Mouse (Mus musculus) embryonic facial prominence, embryonic 11.5 days (tissue): ENCODE data around the gene Plbd1. TPM values are rescaled to one million over a fixed set of nuclear protein-coding genes. Genes with fewer than 3 reads are reported as not detected.

ENCODE experiments used
- ATAC-seq: fragments of 200-750 bp; cut with Nextera tagmentation; replicated peaks from 2 replicates; pipeline ENCODE4 v1.8.0; 2017; ENCODE audit warnings: low read depth; ENCODE audit not compliant: insufficient number of reproducible peaks, low FRiP score, low TSS enrichment
- DNase-seq: peaks from one replicate; pipeline ENCODE4 v3.0.0-alpha.2; 2015; ENCODE audit warnings: low spot score
- H3K27ac ChIP-seq: fragments of 300-500 bp; sonication (generic); replicated peaks from 2 replicates; pipeline ENCODE4 v1.5.1; 2014; ENCODE audit warnings: mild to moderate bottlenecking, low read depth, low read length, control low read depth
- H3K27me3 ChIP-seq: fragments of 300-500 bp; sonication (generic); 2 replicates; pipeline ENCODE4 v1.6.1; 2014; ENCODE audit warnings: mild to moderate bottlenecking, low read length, moderate library complexity, mixed read lengths; ENCODE audit not compliant: control insufficient read depth, insufficient read depth
- H3K36me3 ChIP-seq: fragments of 300-500 bp; sonication (generic); replicated peaks from 2 replicates; pipeline ENCODE4 v1.6.1; 2014; ENCODE audit warnings: low read depth, mild to moderate bottlenecking, low read length, moderate library complexity, mixed read lengths; ENCODE audit not compliant: control insufficient read depth, insufficient read depth
- H3K4me1 ChIP-seq: fragments of 300-500 bp; sonication (generic); 2 replicates; pipeline ENCODE4 v1.6.1; 2014; ENCODE audit warnings: low read length, mixed read lengths; ENCODE audit not compliant: control insufficient read depth, insufficient read depth
- H3K4me2 ChIP-seq: fragments of 300-500 bp; sonication (generic); 2 replicates; pipeline ENCODE4 v1.6.1; 2014; ENCODE audit warnings: low read depth, mild to moderate bottlenecking, control low read depth, low read length, moderate library complexity
- H3K4me3 ChIP-seq: fragments of 300-500 bp; sonication (generic); 2 replicates; pipeline ENCODE4 v1.5.1; 2014; ENCODE audit warnings: low read depth, low read length, control low read depth
- H3K9ac ChIP-seq: fragments of 300-500 bp; sonication (generic); replicated peaks from 2 replicates; pipeline ENCODE4 v1.6.1; 2014; ENCODE audit warnings: mild to moderate bottlenecking, control low read depth, low read length
- H3K9me3 ChIP-seq: fragments of 300-500 bp; sonication (generic); replicated peaks from 2 replicates; pipeline ENCODE4 v1.6.1; 2016; ENCODE audit warnings: mild to moderate bottlenecking, low read length, inconsistent platforms, mixed read lengths; ENCODE audit not compliant: control insufficient read depth
- WGBS: fragments of 180-500 bp; shearing (Covaris S2); extraction: QIAGEN DNeasy Blood & Tissue Kit; methylation state at CpG from one replicate; pipeline ENCODE4 v1.1.7; 2014; 5-methylcytosine and 5-hydroxymethylcytosine counted together
- polyA plus RNA-seq: library from polyadenylated mRNA; unstranded; fragments of >200 nt; fragmentation: Nextera tagmentation; extraction: Ambion mirVana; gene quantifications from 2 replicates; pipeline ENCODE4 v1.2.1, GENCODE M21; 2014

The Plbd1 gene
- polyA plus RNA-seq, 1 experiment from 2014 or later: 1.9 TPM

DNA sequence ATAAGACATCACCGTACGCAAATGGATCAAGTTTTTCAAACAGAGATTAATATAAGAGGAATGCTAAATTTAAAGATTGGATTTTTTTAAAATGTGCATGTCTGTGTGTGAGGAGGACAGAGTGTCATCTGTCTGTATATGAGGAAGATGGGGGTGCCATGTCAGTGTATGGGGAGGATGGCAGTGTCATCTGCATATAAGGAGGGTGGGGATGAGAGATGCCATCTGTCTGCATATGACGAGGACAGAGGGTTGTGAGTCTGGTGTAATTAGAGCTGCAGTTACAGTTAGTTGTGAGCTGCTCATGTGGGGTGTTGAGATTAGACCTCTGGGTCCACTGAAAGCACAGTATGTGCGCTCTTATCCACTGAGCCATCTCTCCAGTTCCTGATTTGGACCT lies 71.0 kb downstream of the Plbd1 start:
- Histone ChIP-seq H3K27me3 (no peaks in the 10 kb centered on the region), H3K4me2 (no peak overlapping the region), H3K9ac (no peak overlapping the region), H3K4me1 (no peaks in the 10 kb centered on the region), H3K9me3 (no peaks in the 10 kb centered on the region), H3K27ac (no peak overlapping the region), H3K4me3 (no peak overlapping the region), H3K36me3 (peaks cover 13% of the 10 kb centered on the region)
- ATAC-seq (no peak), DNase-seq (no peak)
- 84% methylated on average over 4 of the region's 4 CpGs for WGBS

DNA sequence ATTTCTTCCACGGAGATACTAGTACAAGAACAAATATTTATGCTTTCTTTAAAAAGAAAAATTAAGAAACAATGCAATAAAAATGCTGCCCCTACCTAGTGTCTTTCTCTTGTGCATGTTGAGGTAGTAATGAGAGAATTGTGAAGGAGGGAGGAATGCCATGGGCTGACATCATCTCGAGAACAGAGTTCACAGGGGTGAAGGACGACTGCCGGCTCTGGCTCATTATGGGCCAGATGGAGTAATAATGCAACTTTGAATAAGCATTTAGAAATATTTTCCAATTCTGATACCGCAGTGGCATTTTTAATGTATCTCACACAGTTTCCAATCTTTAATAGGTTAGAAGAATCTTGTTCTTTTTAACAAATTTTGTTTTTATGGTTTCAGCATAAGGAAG lies 95.7 kb downstream of the Plbd1 start:
- H3K9ac ChIP-seq: no peak overlapping the region
- H3K9me3 ChIP-seq: no peaks in the 10 kb centered on the region
- H3K4me2 ChIP-seq: no peak overlapping the region
- H3K4me3 ChIP-seq: no peak overlapping the region
- no peaks in the 10 kb centered on the region for H3K4me1 ChIP-seq
- 85% methylated on average over 5 of the region's 5 CpGs for WGBS
- H3K27me3 ChIP-seq: no peaks in the 10 kb centered on the region
- H3K27ac ChIP-seq: no peak overlapping the region
- DNase-seq: no peak
- peaks cover 24% of the 10 kb centered on the region for H3K36me3 ChIP-seq
- ATAC-seq: no peak

Other genes starting within 250 kb of the Plbd1 start
- 0.24 TPM in 1 of 2 replicates, not detected in the other for gene E330021D16Rik, start 246.4 kb downstream of the Plbd1 start, polyA plus RNA-seq
- gene Atf7ip, start 155.8 kb downstream of the Plbd1 start, polyA plus RNA-seq: 41.1 and 43.5 TPM in 2 replicates
- 0.14 and 0.29 TPM in 2 replicates for gene Gucy2c, start 119.8 kb upstream of the Plbd1 start, polyA plus RNA-seq
- gene Hist4h4, start 142.5 kb upstream of the Plbd1 start, polyA plus RNA-seq: 0.46 and 0.56 TPM in 2 replicates
- 87.8 and 89.1 TPM in 2 replicates for gene H2afj, start 146.3 kb upstream of the Plbd1 start, polyA plus RNA-seq
- 0.96 and 1.1 TPM in 2 replicates for gene BC049715, start 165.7 kb upstream of the Plbd1 start, polyA plus RNA-seq
- 140 and 146 TPM in 2 replicates for gene Wbp11, start 166.3 kb upstream of the Plbd1 start, polyA plus RNA-seq
- 0.74 and 1.2 TPM in 2 replicates for gene Smco3, start 173.5 kb upstream of the Plbd1 start, polyA plus RNA-seq
- 1.2 and 1.3 TPM in 2 replicates for gene Art4, start 195.8 kb upstream of the Plbd1 start, polyA plus RNA-seq
- 9.7 and 11.8 TPM in 2 replicates for gene Mgp, start 213.9 kb upstream of the Plbd1 start, polyA plus RNA-seq